Mouse (Mus musculus) thymus, postnatal 14 days (tissue): ENCODE data around the gene Tmem170b.

Experiments used
- DNase-seq: peaks from one replicate; pipeline ENCODE4 v3.0.0; 2021

Tmem170b gene

DNA sequence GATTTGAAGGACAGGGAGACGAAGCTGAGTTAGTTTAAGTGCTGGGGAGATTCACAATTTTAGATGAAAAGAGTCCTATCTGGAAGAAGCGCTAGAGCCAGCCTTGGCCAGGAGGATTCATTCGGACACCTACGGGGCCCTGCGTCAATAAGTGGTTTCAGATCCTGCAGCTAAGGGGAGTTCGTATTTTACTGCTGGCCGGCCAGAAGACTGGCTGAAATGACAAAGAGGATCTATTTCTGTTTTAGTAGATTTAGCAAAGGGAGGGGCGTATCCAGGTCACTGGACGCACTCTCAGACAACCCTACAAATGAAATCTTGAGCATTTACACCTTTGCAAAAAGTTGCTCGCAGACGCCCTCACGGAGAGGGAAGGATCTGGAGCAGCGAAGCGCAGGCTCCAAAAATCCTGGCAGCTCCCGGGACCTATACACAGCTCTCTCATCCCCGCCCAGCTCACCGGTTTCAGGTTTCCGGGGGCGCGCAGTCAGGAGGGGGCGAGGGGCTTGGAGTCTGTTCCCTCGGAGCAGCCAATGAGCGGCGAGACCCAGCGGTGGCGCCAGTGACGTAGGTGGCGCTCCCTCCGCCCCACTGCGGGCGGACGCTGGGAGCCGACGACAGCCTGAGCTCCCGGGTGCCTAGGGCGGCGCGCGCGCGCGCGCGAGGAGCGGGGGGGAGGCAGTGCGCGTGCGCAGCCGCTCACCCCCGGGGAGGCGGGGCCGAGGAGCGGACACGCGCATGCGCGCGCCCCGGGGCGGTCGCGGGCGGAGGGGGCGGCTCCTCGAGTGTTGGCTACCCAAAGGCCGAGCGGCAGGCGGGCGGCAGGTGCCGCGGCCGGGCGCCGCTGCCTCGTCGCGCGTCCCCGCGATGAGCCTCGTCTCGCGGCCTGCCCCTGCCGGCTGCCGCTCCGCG is at the start of gene Tmem170b:
Tmem170b (plus strand) TSS at position 809 of the 912 bp plus-strand sequence.
- peak; percentile 98 for DNase-seq

DNA sequence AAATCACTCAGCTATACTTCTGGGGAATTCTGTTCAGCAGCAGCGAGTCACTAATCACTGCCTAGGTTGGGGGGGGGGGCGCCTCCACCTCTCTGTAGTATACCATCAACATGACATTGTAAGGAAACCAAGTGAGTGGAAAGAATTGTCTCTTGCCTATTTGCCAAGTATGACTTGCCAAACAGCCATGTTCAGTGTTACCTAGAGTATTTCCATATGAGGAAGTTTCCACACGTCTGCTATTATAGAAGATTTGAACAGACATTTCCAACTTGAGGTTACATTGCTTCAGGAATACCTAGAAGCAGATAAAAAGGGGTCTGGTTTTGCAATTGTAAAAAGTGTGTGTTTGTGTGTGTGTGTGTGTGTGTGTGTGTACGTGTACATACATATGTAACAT is 44.7 kb upstream of the Tmem170b start:
- DNase-seq, result no peak

DNA sequence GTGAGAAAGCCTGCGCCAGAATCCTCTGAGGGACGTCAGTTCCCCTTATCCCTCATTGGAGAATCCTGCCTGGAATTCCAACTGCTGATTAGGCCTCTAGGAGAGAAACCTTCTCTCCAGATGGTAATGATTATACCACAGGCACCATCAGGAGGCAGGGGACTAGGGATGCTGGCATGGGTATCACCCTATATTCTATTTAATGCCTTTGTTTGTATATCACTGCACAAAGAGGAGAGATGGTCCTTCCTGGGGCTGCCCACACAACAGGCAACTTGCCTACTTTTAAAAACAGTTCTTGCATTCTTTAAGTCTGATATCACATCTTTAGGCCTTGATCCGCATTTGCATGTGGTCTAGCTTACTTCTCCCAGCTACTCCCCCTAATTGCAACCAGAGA is 37.3 kb upstream of the Tmem170b start:
- no peak for DNase-seq

DNA sequence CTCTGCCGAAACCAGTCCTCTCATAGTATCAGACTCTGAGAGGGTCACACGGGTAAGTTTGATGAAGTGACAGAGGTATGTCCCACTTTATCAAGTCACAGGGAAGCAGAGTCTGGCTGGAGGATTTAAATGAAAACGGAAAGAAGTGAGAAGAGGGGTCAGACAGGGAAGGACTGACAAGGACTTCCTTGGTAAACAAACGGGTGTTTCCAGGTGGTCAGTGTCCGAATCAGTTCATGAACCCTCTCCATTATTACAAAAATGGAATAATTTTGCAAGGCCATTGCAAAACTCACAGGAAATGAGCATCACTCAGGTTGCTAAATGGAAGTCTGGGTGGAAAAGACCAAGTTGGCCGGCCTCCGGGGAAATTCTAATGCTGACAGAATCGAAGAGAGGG is 36.8 kb upstream of the Tmem170b start:
- no peak for DNase-seq

DNA sequence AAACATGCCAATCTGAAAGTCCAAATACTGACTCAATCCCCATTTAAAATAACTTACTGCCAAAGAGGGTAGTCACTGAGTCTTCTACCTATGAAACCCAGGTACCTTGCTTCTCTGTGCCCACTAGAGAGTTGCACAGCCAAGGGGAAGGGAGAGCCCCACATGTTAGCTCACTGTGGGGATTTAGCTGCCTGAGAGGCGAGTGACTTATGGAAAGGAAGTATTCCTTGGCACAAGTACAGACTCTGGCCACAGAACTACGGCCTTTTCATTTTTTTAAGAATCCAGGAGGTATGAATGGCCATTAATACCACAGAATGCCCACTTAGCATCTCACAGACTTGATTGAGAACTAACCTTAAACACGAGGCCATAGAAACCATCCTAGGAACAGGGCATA is 35.9 kb upstream of the Tmem170b start:
- no peak for DNase-seq

DNA sequence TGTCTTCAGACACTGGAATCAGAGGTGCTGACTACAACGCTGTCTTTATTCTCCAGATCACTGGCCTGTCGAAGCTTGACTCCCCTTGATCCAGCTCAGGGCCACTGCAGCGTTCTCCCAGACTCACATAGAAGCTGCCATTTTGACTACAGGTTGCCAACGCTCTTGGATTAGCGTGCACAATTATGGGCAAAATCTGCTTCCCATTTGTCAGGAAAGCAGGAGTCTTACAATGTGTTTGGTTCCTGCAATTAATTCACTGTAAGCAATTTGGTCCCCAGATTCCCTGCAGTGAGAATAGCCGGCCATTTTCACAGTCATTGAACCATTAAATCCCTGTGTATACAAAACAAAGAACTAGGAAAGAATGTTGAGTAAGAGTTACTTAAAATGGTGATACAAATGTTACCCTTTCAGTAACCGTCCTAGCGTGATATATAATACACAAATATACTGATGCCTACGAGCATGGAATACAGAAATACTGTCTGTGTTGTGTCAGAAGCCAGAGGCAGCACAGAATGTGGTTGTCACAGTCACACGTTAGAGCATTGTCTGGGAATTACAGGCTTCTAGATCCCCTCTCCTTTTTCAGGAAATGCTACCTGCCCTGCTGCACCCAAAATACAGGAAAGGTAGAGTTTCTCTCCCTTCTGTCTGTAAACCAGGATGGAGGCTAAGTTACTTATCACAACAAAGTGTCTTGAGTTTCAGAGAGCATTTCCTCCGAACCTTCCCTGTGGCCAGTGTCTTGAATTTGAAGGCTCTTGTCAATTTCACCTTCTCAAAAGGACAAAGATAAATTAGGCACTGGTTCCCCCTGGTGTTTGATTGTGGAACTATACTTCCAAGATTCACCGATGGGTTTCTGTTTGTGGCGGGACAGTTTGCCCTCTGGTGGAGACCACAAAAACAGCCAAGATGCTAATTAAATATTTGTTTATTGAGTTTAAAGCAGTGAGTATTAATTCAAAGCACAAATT is 34.0 kb upstream of the Tmem170b start:
- peak; percentile 87 for DNase-seq

DNA sequence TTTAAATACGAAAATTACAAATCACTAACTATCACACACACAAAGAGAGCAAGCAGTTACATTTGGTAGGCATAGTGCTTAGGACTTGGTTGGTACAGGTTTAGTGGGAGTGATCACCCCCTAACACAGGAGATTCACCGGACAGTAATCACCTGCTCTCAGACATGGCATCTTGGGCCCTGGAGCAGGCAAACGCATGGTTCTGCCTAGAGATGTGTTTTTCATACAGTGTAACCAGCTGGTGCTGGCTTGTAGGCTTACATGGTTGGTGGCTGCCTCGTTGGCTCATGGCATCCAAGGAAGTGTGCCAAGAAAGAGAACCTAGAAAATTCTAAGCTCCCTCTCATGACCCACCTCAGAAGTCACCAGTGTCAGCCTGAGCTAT is 33.4 kb upstream of the Tmem170b start:
- DNase-seq, result no peak

DNA sequence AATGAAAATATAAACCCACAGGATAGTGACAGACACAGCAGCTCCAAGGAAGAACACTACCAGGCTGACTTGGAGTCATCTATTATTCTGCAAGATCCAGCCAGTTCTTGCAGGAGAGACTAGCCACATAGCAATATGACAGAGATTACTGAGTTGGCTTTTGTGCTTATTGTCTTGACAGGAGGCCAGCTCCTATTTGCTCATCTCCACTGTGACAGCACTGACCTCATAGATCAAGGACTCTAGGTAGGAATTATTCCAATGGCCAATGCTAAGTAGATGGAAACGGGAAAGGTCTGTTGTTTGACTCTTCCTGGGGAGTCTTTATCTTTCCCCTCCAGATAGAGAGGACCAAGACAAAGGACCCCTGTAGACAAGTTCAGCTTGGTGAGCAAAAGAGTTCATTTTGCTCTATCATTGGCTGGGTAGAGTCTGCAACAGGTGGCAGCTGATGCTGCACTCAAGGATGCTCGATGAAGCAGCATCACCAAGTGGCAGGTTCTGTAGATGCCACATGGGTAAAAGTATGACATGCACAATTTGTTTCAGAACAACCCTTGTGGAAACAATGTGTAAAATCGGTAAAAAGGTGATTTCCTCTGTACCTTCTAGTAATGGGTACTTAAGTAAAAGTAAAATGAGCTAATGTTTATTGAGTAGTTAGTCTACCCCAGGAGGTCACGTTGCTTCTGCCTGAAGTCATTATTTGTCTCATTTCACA is 32.4 kb upstream of the Tmem170b start:
- DNase-seq, result no peak

DNA sequence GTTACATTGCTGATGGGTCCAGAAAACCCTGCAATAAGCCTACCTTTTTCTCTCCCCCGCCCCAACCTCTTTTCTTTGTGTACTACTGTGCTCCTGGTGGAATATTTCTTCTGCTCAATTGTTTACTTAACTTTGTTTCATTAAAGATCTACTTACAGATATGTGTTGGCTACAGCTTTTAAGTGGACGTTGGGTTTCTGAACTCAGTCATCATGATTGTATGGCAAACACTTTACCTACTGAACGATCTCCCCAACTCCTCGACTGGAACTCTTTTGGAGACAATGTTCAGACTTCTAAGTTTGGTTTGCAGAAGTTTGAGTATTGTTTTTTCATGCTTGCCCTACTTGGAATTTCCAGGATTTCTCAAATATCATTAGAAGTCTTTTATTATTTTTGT is 24.6 kb upstream of the Tmem170b start:
- DNase-seq, result no peak

DNA sequence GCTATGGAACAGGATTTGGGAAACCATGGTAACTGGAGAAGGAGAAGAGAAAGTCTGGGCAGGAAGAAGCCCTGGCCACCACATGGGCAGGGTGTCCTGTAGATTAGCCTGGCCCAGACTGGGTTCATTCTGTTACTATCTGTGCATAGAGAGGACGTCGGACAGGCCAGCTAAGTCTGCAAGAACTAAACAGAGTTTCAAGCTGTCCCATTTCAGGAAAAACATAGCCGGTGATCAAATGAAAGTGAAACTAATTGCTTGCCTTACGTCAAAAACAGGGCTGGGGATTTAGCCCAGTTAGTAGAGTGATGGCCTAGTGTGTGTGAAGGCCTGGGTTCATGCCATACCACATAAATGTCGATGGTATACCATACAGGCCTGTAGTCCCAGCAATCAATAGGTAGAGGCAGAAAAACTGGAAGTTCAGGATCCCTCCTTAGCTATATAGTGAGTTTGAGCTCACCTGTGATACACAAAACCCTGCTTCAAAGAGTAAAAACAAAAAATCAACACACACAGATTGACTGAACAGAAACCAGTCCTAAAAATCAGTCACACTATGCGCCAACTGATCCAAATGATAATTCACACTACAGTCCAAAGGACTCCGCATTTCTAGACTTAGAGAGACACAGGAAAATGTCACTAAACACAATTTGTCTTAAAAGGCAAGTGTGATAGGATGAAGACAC is 21.9 kb upstream of the Tmem170b start:
- no peak for DNase-seq

DNA sequence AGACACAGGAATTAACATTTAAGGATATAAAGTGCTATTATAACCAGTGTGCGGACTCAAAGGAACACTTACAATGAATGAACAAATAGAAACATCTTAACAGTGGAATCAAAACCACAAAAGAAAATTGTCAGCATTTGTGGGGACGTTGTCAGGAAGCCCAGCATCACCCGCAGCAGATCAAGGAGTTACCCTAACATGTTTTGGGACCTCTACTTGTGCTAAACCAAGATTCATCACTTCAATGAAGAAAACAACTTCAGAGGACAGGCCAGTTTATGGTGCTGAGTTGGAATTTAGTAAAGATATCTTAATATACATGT is 21.4 kb upstream of the Tmem170b start:
- DNase-seq, result no peak

DNA sequence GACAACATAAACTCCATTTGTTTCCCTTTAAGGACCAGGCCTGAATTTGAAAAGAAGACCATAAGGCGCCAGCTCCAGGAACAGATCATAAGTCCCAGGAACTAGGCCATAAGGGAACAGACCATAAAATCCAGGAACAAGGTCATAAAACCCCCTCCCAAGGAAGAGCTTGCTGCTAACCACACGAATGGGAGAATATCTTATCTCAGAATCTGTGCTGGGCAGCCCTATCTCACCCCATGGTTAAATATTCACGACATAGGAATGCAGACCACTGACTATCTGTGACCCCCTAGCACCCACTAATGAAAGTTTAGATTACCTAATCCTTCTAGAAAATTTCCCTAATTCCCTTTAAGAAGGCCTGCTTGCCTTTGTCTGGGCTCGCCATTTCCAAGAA is 20.8 kb upstream of the Tmem170b start:
- no peak for DNase-seq

DNA sequence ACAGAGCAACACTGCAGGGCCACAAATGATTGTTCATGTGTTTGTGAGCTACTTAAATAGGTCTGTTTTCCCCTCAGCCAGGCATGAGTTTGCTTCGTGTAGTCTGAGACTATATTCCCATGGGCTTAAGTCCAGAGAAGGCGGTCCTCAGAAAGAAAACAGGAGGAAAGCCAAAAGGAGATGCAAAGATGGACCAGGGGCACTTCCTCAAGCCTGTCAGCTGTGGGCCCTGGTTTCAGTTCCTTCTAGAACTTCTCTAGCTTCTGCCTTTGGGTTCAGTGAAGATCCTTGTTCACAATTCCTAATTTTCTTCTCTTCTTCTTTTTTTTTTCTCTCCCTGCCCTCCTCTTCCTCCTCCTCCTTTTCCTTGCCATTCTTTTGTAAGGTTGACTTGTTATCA is 9.0 kb upstream of the Tmem170b start:
- no peak for DNase-seq

DNA sequence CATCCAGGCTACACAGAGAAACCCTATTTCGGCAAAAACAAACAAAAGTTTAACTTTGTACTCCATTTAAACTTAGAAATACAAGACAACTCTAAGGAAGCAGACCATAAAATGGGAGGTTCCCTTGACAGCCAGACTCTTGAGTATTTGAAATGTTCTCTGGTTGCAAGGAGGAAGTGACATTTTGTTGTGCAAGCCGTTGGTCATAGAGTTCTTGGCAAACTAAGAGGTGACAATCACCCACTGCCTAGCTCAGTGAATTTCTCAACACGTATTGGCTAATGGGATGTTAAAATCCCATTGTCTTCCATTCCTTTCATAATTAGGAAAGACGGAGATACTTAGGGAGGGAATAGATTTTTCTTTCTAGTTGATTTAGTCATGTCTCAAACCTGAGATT is 5.7 kb upstream of the Tmem170b start:
- DNase-seq, result no peak

DNA sequence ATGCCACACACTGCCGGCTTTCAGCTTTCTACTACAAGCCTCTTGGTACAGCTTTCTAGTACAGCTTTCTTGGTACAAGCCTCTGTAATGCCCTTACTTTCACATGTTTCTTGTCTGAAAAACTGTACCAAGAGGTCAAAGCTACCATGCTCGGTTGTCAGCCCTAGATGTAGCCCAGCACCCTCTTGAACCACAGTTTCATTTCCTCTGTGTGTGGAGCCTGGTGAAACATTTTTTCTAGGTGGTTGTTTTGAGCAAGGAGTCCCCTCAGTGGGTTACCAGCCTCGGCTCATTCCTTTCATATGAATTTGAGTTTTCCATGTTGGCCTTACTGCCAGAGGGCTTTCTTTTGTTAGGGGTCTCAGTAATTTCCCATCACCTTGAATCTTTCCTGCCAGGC is 4.7 kb upstream of the Tmem170b start:
- no peak for DNase-seq

DNA sequence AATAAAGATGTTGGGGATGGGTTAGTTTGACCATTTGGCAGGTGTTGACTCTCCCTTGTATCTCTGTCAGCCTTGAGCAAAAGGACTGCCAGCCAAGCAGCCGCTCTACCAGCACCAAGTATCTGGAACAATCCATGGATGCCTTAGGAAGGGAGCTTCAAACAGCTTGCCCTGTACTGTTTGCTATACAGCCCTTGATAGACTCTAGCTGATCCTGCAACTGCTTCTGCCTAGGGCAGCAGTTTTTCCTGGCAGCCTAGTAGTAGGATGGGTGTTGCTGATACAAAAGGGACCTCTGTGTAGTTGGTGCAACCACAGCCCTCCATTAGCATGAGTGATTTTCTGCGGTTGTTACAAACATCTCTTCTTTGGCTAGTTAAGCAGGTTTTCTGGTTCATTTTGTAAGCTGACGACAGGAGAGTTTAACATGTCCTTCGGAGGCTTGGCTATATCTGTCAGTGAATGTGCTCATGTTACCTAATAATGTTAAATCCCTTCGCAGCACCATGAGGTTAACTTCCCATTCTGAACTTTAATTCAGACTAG is 1.7 kb upstream of the Tmem170b start:
- DNase-seq, result no peak

DNA sequence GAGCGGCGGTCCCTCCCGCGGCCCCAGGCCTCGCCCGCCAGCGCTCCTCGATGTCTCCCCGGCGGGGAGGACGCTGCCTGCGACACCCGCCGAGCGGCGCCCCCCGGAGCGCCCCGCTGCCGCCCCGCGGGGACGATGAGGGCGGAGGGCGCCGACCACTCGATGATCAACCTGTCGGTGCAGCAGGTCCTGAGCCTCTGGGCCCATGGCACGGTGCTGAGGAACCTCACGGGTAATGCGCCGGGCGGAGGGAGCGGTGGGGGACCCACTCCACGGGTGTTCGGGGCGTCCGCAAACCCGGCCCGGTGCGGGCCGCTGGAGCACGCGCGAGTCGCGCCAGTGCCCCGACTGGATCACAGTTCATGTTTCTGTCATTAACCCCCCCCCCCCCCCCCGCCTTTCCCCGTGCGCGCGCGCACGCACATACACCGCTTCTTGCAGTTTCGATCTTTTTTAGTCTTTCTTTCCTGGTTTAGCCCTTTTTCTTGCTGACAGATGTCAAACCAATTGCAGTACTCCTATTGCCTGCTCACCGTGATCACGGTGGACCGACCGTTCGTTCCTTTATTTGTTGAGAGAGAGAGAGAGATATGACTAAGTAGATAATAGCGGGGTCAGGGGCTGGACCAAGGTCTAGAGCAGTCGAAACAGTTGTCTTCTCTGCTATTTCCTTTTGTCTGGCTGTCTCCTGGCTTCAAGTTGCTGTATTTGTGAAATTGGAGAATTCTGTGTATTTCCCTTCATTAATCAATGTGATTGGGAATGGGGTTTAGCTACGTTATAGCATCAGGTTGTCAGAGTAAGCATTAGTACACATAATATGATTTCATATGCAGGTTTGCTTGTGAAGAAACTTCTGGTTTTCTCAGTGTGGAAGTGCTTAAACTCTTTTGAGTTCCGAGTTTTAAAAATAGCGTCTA is 634 bp downstream of the Tmem170b start:
- DNase-seq, result peak; percentile 76

DNA sequence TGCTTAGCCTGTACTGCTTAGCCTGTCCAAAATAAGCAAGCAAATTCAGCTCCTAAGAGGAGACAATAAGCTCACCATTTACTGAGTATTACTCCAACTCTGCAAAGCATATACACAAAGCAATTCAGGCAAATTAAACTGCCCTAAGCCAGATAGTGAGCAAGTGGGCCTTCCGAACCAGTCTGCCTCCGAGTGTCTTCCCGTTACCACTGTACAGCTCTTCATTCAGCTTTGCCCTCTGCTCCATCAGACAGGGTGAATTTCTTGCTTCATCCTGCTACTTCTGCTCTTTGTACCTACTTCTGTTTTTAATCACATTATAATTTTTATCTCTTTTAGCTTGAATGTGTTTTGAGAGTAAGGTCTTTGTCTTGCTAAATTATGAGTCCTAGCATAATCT is 1.9 kb downstream of the Tmem170b start:
- no peak for DNase-seq

DNA sequence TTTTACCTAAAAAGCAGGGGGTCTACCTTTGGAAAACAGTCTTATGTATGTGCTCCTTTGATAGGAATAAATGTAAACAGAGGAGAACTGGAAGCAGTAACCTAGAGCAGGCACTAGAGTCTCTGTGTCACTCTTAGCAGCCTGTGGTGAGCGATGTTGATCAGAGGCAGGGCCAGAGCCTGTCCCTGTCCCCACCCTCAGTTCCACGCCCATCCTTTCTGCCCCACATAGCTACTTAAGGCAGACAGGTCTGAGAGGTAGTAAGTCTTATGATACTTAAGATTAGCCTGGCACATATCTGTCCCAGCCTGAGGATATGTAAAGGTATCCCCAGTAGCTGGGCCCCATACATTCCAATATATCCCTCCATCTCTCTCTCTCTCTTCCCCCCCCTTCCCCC is 2.9 kb downstream of the Tmem170b start:
- no peak for DNase-seq

DNA sequence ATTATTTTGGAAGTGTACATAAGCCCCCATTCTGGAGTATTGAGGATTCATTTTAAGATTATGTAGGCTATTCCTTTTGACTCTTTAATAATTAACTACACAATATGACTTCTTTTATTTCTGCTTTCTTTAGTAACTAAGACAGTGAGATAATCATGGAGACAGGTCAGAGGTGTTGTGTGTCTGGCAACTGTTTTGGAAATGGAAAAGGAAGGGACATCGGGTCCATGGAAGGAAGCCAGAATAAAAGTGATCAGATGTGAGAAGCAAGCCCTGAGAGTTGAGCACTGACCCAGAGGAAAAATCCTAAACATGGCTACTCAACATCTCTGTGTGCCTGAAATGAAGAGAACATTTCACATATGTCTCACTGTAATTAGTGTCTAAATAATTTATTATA is 5.3 kb downstream of the Tmem170b start:
- no peak for DNase-seq

DNA sequence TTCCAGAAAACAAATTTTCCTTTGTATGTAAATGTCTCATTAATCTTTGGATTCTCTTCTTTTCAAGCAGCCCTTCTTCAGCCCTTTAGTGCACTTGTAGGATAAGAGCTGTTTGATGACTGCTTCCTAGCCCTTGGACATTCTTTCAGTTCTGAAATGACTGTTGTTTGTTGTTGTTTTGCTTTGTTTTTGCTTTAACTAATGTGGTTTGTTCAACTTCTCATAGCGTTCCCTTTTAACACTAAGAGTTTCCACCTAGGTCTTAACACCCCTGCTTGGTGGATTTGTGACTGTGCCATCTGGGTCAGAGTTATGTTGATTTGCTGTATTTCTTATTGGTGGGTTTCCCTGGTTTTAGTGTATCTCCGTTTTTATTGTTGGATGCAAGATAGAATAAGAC is 8.8 kb downstream of the Tmem170b start:
- DNase-seq, result no peak
